Mouse (Mus musculus) ES-E14 (cell line): ENCODE measurements around the gene Tbc1d23.

Experiments used
- CHD2 ChIP-seq: IDR thresholded peaks from 2 replicates; pipeline ENCODE4 v1.6.1; 2014; ENCODE audit warnings: mild to moderate bottlenecking, low read depth, low read length, inconsistent platforms
- HCFC1 ChIP-seq: IDR thresholded peaks from 2 replicates; pipeline ENCODE4 v1.6.1; 2012; ENCODE audit warnings: low read length, inconsistent platforms, borderline replicate concordance; ENCODE audit not compliant: insufficient read depth
- MAFK ChIP-seq: IDR thresholded peaks from 2 replicates; pipeline ENCODE4 v1.6.1; 2014; ENCODE audit warnings: mild to moderate bottlenecking, low read depth, low read length, inconsistent platforms; ENCODE audit not compliant: insufficient read depth
- ZC3H11A ChIP-seq: IDR thresholded peaks from 2 replicates; pipeline ENCODE4 v1.6.1; 2012; ENCODE audit warnings: low read depth, mild to moderate bottlenecking, inconsistent platforms, low read length, borderline replicate concordance
- ZNF384 ChIP-seq: IDR thresholded peaks from 2 replicates; pipeline ENCODE4 v1.6.1; 2012; ENCODE audit warnings: low read depth, low read length, inconsistent platforms

- no peak for TF ChIP-seq ZC3H11A
- TF ChIP-seq CHD2, result no peak
- no peak for TF ChIP-seq MAFK
- no peak for TF ChIP-seq ZNF384
- TF ChIP-seq HCFC1, result no peak
Measured at GRCm38 (mm10) chr16:57242857-57243204, 11.5 kb upstream of the Tbc1d23 start.
